Mouse (Mus musculus): ENCODE measurements around the gene 0610037L13Rik. TPM values are rescaled to one million over a fixed set of nuclear protein-coding genes. Genes with fewer than 3 reads are reported as not detected.

The 0610037L13Rik gene
- polyA plus RNA-seq, 1 experiment from 2014 or later, result 102 TPM

Other genes with a start within 250 kb of the 0610037L13Rik start
- 0.14 and 0.25 TPM in 2 replicates for gene Dmrtb1, start 205.6 kb upstream of the 0610037L13Rik start, polyA plus RNA-seq (2016; fragmentation: Nextera tagmentation; extraction: Ambion mirVana)
- 1.8 and 2.6 TPM in 2 replicates for gene Lrp8, start 87.6 kb upstream of the 0610037L13Rik start, polyA plus RNA-seq (2016; fragmentation: Nextera tagmentation; extraction: Ambion mirVana)
- gene Magoh, start 10.1 kb upstream of the 0610037L13Rik start, polyA plus RNA-seq (2016; fragmentation: Nextera tagmentation; extraction: Ambion mirVana), result 117 and 160 TPM in 2 replicates
- gene Cpt2, start 33.8 kb downstream of the 0610037L13Rik start, polyA plus RNA-seq (2016; fragmentation: Nextera tagmentation; extraction: Ambion mirVana), result 50.6 and 67.0 TPM in 2 replicates
- not detected in 2 replicates for gene Slc1a7, start 78.5 kb downstream of the 0610037L13Rik start, polyA plus RNA-seq (2016; fragmentation: Nextera tagmentation; extraction: Ambion mirVana)
- 0.21 and 0.48 TPM in 2 replicates for gene Podn, start 206.6 kb downstream of the 0610037L13Rik start, polyA plus RNA-seq (2016; fragmentation: Nextera tagmentation; extraction: Ambion mirVana)

All from heart, embryonic 10.5 days (tissue).